8 mouse cellular contexts compared by ENCODE assay signal in genomic region chr12:83268504-83268922, GRCm38 (mm10).
DNase-seq lines count a peak whose midpoint lies in the region; ATAC-seq and TF ChIP-seq lines count a peak whose summit lies in the region.

No protein-coding gene starts in this region.

- no peaks in the 10 kb centered on the region for H3K27me3 ChIP-seq in hindbrain, embryonic 10.5 days (ENCODE audit: insufficient read depth, poor library complexity, severe bottlenecking)
- no peaks in the 10 kb centered on the region for H3K27me3 ChIP-seq in hindbrain, embryonic 12.5 days
- H3K27me3 ChIP-seq in cerebellum, adult 2 months (ENCODE audit: control insufficient read depth, insufficient read depth, low read length): no peaks in the 10 kb centered on the region

- DNase-seq in hindbrain, embryonic 10.5 days (ENCODE audit: low spot score): no peak
- peak; percentile 84 to 90 for DNase-seq in cerebellum, adult 2 months
- DNase-seq in gastrocnemius, postnatal 14 days: peak; percentile 74
- peak; percentile 37 for DNase-seq in kidney, adult 11 months
- peak; percentile 33 to 49 for DNase-seq in left cerebral cortex, postnatal 36 days (ENCODE audit: low spot score in 2 of 2)
- peak; percentile 47 for DNase-seq in right cerebral cortex, postnatal 25 days
- no peak for DNase-seq in thymus, postnatal 36 days

- H3K27ac ChIP-seq in hindbrain, embryonic 10.5 days: 0 out of 2 replicates have a peak overlapping the region, but pooled peaks have one; percentile 8
- no peak overlapping the region for H3K27ac ChIP-seq in hindbrain, embryonic 12.5 days
- peak overlapping the region; percentile 60 for H3K27ac ChIP-seq in cerebellum, adult 2 months (ENCODE audit: insufficient read depth, low read length)

- ATAC-seq in hindbrain, embryonic 12.5 days (ENCODE audit: low FRiP score): no peak

- no peak overlapping the region for H3K4me2 ChIP-seq in hindbrain, embryonic 12.5 days (replicated peaks)

- WGBS in hindbrain, embryonic 10.5 days: 91% methylated on average over 11 of the region's 11 CpGs
- WGBS in hindbrain, embryonic 12.5 days: 81% methylated on average over 11 of the region's 11 CpGs
- WGBS in cerebellum, adult 2 months: 5% methylated on average over 11 of the region's 11 CpGs

- no peak overlapping the region for H3K9ac ChIP-seq in hindbrain, embryonic 12.5 days

- no peak overlapping the region for H3K4me3 ChIP-seq in hindbrain, embryonic 10.5 days
- H3K4me3 ChIP-seq in hindbrain, embryonic 12.5 days: no peak overlapping the region
- H3K4me3 ChIP-seq in cerebellum, adult 2 months (replicated peaks; ENCODE audit: insufficient read depth, low read depth, low read length): no peak overlapping the region

- no peak for TF ChIP-seq CTCF in cerebellum, adult 2 months (IDR thresholded peaks at IDR 0.05; ENCODE audit: borderline replicate concordance, insufficient read depth, low read depth, low read length)

- no peaks in the 10 kb centered on the region for H3K4me1 ChIP-seq in hindbrain, embryonic 10.5 days (replicated peaks)
- H3K4me1 ChIP-seq in hindbrain, embryonic 12.5 days: peaks cover 4% of the 10 kb centered on the region; the same call in 1 of the 2 replicates
- peaks cover 14% of the 10 kb centered on the region; the same call in 1 of the 2 replicates for H3K4me1 ChIP-seq in cerebellum, adult 2 months (ENCODE audit: control insufficient read depth, insufficient read depth, low read length)

- TF ChIP-seq POLR2A in cerebellum, adult 2 months (IDR thresholded peaks at IDR 0.05; ENCODE audit: borderline replicate concordance, insufficient read depth, low read length): no peak

- intact Hi-C loops in gastrocnemius, postnatal 14 days (cut with DNase I; ENCODE audit: low total_unique reads): no loop called here
- intact Hi-C loops in left cerebral cortex, postnatal 36 days (cut with DNase I): loop anchor here (5.0 kb wide), 1 partner anchor 219 kb away; the partner anchor contains the start of gene Dpf3

- no peaks in the 10 kb centered on the region for H3K36me3 ChIP-seq in hindbrain, embryonic 10.5 days
- H3K36me3 ChIP-seq in hindbrain, embryonic 12.5 days: no peaks in the 10 kb centered on the region

- no peaks in the 10 kb centered on the region for H3K9me3 ChIP-seq in hindbrain, embryonic 10.5 days
- H3K9me3 ChIP-seq in hindbrain, embryonic 12.5 days (replicated peaks): no peaks in the 10 kb centered on the region

Comparison
In these comparisons a context has a peak if more than half of its experiments do, and no peak if none do; other contexts are left out.
1. DNase-seq: peak in cerebellum, adult 2 months (2 of 2), gastrocnemius, postnatal 14 days (single experiment), kidney, adult 11 months (single experiment), left cerebral cortex, postnatal 36 days (2 of 2) and right cerebral cortex, postnatal 25 days (single experiment); none in hindbrain, embryonic 10.5 days (single experiment) and thymus, postnatal 36 days (0 of 2).